Mouse (Mus musculus) frontal cortex, adult 2 months (tissue): Measurements from ENCODE around the gene Gm6583. TPM values are rescaled to one million over a fixed set of nuclear protein-coding genes. Genes with fewer than 3 reads are reported as not detected.

Source experiments
- DNase-seq, 2 experiments: peaks; one replicate each; pipeline ENCODE4 v3.0.0; 2022; ENCODE audit warnings: low spot score in 1 of 2; ENCODE audit errors: extremely low spot score in 1 of 2
- polyA plus RNA-seq: library from polyadenylated mRNA; depleted of rRNA; stranded (reverse); fragments of >200 nt; gene quantifications from 2 replicates; pipeline ENCODE4 v1.2.3, GENCODE M21; 2012; rRNA removed

The Gm6583 gene
- polyA plus RNA-seq = 0.04 TPM in 1 of 2 replicates, not detected in the other

DNA sequence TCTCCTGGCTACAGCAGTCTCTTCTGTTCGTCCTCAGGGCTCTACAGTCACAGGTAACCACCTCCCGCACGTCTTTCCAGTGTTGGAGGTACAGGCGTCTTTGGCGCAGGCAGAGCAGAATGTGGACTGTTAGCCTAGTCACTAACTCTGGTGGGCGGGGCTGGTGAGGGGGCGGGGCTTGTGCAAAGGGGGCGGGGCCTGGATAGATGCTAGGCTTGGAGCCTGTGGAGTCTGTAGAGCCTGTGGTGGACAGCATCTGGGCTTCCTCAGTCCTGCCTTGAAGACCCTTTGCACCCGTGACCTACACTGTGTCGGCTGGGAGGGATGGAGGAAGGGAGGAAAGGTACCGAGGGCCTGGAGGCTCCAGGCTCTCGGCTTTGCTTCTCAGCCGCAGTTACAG, at the start of gene Gm6583:
Gm6583 (minus strand) TSS at position 124 of the 400 bp plus-strand sequence.
- no peak for DNase-seq

DNA sequence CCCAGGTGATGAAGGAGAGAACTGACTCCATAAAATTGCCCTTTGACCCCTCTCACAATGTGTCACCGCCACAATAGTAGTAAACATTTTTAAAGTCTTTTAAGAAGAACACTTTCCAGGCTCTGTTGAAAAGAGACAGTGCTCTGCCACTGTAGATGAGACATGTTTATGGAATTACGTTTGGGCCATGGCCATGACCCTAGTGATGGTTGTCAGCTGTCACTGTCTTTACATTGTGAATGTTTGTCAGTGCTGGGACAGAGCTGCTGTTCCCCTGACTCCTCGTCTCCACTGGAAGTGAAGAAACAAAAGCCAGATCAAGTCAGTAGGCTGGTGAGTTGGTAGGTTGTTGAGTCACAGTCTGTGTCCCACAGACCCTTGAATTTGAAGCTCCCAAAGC, 46.6 kb upstream of the Gm6583 start:
- no peak for DNase-seq

DNA sequence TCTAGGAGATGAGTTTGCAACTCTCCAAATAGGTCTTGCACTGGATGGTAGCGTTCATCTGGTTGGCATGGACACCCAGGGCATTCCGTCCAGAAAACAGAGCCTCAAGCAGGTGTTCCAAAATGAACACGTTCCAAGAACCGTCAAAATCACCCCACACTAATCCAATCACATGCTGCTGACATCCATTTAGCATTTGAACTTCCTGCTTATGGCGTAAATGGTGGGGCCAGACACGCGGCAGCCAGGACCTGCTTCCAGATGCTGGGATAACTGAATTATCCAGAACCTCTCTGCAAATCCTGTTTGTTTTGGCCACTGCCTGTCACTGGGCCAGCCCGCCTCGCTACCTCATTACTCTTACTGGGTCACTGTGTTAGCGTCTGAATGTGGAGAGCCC, 43.5 kb upstream of the Gm6583 start:
- DNase-seq = no peak

DNA sequence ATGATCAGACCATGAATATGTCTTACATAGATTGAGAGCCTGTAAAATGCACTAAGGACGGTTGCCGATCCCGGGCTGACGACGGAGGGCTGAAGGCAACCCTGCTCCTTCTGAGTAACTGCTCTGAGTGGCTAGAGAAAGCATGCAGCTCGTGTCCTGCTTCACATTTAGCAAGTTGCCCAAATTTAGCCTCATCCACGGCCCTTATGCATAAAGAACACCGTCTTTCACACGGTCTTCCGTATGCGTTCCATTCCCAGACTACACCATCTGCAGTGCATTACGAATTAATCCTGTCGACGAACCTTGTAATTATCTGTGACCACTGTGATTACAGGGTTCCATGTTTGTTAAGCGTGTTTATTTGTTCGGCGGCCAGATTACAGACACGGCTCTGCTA, 40.2 kb upstream of the Gm6583 start:
- no peak for DNase-seq

DNA sequence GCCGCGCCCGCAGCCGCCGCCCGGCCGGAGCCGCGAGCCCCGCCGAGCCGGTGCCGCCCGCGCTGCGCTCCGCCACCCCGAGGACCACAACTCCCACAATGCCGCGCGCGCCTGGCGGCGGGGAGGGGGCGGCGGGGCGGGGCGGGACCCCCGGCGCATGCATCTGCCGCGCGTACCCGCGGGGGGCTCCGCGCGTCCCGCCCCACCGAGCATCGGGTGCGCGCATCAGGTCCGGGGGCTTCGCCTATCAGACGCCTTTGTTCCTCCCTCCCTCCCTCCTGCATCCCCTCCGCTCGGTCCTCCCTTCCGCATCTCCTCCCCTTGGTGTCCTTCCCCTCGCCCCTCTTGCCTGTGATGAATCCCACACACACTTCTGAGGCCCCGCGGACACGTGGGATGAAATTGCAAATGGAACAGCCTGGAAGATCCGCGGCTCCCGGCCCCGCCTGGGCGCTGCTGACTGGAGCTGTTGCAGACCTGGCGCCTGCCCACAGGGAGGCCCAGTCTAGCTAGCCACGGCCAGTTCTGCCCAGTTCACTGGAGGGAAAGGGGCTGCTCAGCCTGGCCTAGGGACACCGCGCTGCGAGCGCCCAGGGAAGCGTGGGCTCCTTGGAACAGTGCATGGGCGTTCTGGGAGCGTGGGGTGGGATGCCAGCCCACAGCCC, 39.1 kb upstream of the Gm6583 start, which contains the start of gene Asphd2:
Asphd2 (minus strand) TSS at position 88 of the 665 bp plus-strand sequence.
- DNase-seq = peak; percentile 66 to 85

DNA sequence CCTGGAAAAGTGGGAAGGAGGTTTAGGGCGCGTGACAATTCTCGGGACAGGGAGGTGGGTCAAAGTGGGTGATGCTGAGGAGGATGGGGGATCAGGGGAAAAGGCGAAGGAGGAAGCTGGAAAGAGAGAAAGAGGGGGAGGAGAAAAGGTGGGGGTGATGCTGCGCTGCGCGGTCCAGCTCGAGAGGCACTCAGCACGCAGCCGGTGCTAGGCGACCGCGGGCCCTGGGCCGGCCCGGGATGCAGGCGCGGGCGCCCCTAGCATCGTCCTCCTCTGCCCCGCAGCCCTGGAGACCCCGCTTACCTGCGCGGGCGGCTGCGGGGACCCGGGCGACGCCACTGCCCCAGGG, 38.6 kb upstream of the Gm6583 start:
- DNase-seq = no peak

DNA sequence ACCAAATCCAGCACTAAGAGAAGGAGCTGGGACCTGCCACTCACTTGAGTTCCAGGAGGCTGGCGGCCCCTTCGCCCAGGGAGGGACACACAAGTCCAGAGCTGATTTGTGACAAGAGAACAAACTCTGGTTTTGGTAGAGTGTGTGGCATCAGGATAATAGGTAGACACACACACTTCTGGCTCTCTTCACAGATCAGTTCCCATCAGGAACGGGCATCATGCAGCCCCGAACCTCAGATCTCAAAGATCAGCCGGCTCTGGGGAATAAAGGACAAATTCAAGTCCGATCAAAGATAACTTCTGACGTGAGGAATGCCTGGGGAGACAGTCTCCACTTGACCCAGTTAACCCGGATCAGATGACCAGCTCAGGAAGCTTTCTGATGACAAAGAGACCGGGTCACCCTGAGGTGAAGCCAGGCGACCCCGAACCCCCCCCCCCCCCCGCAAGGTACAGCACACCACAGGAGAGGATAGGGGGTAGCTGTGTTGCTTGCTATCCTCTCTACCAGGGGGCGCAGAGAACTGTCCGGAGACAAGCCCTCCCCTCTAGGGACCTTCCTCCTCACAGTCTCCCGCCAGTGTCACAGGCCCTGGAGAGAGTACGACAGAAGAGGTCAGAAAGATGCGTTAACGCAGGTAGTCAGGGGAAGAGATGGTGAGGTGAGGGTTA, 38.0 kb upstream of the Gm6583 start:
- no peak for DNase-seq

DNA sequence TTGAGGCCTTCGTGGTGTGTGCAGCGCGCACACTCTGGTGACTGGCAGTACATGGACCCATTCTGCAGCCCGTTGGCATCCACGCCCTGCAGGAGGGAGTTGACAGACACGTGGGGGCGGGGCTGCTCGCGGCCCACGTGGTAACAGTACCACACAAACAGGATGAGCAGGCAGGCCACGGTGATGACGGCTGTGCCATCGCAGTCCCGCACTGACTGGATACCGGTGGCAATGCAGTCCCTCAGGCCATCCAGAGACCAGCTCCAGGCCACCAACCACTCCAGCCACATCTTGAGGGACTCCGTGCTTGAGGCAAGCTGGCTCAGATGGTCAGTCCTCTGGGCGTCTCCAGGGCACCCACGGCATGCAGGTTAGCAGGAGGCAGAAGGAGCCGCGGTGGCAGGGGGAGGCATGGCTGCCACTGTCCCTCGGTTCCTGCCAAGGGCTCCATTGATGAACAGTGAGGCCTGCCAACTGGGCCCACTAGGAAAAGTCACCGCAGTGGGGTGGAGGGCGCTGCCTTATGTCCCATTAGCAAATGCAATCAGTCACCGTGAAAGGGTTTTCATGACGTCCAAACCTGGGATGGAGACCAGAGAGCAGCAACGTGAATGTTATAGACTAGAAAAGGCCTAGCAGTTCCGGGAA, 36.0 kb upstream of the Gm6583 start:
- no peak for DNase-seq

DNA sequence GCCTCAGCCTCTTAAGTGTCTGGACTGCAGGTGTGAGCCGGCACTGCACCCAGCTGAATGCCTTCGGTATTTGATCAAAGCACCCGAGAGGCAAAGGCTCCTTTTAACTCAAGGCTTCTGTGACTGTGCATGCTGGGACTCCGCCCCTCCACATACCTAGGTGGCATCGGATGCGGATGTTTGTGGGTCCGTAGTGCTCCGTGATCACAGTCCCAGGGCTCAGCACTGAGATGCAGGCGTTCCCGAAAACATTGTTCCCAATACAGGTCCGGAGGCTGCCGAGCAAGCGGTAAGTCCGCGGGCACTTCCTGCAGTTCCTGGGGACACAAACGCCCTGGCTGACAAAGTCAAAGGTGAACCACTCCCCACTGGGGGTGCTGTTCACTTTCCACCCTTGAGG, 35.2 kb upstream of the Gm6583 start:
- no peak for DNase-seq

DNA sequence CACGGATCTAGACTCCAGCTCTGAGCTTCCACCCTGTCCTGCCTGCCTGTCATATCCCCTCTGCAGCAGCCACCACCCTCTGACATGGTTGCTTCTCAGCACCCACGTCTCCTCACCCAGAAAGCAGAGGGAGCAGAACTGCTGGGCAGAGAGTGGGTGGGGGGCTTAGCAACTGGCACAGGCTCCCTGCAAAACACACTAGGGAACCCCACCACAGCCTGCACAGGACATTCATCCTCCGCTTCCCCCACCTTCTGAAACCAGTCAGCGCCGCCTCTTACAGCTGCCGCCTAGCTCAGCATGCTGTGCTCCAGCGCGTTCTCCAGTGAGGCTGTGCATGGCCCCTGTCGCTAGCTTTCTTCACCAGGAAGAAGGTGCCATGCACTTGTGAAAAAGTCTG, 33.5 kb upstream of the Gm6583 start:
- DNase-seq = peak in 1 of 2 experiments; percentile 63

DNA sequence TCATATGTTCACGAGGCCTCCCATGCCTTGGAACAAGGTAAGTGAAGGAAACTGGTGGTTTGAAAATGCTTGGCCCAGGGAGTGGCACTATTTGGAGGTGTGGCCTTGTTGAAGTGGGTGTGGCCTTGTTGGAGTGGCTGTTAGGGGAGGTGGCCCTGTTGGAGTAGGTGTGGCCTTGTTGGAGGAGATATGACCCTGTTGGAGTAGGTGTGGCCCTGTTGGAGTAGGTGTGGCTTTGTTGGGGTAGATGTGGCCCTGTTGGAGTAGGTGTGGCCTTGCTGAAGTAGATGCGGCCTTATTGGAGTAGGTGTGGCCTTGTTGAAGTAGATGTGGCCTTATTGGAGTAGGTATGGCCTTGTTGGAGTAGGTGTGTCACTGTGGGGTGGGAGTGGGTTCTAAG, 30.1 kb upstream of the Gm6583 start:
- DNase-seq = no peak

DNA sequence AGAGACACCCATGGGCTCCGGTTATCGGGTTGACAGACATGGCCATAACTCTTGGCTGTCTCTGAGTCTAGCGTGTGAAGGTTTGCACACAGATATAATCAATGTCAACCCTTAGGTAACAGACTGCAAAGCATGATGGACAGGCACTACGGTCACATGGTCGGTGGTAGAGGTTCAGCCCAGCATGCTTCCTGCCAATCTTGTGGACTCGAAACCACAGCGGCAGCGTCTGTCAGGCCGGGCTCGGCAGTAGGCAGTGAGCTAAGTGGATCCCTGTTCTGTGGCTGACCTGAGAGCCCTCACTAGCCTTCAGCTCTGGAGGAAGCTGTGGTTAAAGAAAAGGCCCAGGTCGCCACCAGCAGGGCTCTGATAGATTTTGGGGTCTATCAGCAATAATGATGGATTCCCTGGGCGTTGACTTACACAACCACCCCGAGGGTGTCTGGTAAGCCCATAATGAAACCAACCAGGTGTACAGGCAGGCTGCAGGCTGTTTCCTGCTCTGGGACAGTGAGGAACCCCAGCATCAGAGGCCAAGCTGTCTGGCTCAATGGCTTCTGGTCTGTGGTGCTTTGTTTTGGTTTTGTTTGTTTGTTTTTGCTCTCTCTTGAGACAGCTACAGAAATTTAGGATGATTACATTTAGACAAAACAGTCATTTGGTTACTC, 29.1 kb upstream of the Gm6583 start:
- no peak for DNase-seq

DNA sequence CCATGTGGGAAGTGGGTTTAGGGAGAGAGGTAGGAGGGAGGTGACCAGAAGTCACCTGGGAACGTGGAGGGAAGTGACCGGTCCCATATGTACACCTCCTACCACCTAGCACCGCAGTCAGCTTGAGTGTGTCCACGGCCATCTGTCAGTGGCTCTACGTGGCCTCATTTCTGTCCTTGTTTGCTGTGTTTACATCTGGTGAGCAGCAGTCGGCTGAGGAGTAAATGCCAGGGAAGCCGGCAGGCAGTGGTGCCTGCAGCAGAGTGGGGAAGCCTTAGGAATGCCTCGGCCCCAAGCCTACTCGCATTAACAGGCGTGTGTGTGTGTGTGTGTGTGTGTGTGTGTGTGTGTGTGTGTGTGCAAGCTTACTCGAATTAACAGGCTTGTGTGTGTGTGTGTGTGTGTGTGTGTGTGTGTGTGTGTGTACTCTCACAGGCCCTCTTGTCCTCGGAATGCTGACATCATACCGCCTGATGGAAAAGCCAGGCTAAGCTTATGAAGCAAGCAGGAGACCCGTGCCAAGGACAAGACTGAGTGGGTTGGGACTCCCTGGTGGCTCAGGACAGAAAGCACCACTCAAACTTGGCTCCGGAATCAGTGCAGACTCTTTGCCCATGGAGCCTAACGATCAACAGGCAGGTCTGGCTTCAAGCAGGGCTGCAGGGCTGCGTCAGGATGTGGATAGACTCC, 27.0 kb upstream of the Gm6583 start:
- peak; percentile 50 to 68 for DNase-seq

DNA sequence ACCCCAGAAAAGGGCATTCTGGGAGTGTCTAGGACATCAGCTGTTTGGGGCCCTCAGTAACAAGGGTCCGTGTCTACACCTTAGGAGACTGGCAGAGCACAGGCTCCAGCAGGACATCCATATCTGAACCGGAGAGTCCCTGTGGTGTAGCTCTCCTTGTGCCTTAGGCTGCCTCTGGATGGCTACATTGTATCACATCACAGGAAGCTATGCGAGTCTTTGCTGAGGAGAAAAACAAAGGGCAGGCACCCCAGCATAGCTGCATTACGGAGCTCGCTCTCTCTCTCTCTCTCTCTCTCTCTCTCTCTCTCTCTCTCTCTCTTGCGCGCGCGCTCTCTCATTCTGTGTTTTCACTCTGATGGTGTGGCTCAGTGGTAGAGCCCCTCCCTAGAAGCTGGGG, 26.2 kb upstream of the Gm6583 start:
- DNase-seq = no peak

DNA sequence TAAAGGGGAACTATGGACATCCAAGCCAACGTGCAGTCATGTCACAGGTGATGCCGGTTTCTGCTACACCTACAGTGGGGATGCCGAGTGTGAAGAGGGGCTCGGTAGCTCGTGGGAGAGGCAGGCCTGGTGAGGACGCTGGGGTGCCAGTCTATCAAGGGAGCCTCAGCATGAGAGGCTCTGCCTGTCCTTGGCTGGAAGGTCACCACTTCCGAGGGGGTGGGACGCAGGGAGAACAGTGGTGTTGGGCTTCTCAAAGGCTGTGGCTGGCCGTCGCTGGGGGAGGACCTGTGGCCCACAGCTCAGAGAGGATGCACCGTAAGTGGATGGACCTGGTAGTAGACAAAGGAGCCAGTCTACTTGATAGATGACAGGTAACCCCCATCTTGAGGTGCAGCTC, 25.3 kb upstream of the Gm6583 start:
- no peak for DNase-seq

DNA sequence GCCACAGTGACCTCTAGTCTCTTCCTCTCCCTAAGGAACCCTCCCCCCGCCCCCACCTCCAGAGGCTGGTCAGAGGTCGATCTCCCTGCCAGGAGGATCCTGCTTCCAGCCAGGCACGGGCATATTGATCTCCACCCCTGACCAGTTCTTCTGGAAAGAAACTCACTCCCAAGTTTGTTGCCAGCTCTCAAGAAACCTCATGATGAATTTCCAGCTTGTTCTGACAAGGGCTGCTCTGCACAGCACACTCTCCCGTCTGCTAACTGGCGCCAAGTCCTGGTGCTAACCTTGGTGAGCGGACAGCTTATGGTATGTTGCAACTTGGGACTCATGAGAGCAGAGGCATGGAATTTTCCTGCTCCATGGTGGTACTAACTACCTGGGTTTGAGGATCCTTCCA, 22.9 kb upstream of the Gm6583 start:
- DNase-seq = no peak

DNA sequence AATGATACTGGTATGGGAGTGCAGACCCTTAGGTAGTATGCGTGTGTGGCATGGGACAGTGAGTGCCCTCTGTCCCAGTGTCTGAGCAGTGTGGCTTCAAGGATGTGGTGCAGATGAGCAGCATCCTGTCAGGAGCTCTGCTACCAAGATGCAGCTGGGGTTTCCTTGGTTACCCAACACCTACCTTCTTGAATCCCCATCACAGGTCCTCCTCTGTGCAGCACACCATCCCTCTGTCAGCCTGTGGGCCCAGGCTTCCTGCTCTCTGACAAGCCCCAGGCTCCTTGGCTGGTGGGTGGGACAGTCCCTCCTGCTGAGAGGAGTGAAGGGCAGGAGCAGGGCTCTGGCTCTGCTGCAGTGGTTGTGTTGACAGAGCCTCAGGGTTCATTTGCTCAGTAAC, 21.5 kb upstream of the Gm6583 start:
- DNase-seq = no peak

DNA sequence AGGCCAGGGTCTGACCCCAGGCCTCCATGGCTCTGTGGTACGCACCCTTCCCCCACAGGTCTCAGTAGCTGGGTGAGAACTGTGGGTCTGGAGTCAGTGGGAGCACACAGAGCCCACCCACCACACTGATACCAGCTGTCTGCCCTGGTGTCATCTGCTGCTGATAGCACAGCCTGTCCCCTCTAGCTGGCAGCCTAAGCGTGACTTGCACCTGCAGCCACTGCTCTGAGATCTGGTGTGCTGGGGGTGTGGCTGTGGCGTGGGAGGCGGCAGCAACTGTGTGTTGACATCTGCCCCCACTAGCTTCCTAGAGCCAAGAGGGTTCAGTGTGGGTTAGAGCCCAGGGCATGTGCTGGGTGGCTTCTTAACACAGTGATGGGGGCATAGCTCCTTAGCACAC, 20.3 kb upstream of the Gm6583 start:
- DNase-seq = no peak

DNA sequence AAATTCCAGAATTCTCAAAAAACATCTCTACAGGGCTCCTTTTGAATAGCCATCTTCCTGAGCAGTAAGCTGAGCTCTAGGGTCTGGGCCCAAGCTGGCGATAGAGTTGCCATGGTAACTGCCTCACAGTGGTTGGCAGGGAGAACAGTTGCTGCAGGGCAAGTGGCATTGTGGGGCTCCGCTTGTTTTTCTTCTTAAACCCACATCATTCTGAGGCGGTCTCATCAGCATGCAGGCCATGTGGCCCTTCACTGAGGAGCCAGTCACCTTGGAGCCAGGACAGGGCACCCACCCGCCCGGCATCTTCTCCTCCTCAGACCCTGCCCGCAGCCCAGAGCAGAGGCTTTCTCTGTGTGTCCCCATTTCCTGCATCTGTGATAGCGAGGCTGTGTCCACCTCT, 16.1 kb upstream of the Gm6583 start:
- DNase-seq = peak; percentile 79 to 82

DNA sequence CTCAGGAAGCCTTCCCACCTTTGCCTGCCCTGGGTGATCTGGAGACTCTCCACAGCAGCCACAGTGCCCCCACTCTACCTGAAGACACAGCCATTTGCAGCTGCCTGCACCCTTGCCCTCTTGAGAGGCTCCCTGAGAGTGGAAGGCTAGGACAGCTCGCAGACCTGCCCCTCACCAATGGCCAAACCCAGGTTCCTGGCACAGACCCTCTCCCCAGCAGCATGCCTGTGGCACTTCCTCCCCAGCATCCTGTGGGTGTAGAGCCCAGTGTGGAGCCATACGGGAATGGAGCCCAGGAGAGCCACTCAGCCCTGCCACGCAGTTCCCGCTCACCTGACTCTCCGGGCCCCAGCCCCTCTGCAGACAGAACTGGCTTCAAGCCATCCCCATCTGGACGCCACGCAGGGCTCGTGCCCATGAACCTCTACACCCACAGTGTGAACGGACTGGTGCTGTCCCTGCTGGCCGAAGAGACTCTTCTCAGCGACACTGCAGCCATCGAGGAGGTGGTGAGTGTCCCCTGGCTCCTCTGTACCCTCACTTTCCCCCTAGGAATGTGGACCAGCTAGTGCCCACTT, 14.5 kb upstream of the Gm6583 start:
- DNase-seq = no peak

DNA sequence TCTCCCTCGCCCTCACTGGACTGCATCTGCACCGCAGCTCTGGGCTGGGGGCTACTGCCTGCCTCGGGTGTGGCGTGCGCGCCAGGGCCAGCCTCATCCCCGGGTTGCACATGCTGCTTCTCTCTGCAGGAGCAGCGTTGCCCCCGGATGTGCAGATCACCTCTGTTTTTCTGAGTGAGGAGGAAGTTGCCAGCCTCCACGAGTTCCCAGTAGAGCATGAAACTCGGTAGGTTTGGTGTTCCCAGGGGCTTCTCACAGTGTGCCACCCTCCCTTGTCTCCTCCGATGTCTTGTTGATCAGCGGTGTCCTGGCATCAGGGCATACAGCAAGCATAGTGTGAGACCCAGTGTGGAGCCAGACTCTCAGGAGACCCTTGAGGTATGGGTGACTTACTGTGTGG, 13.5 kb upstream of the Gm6583 start:
- DNase-seq = no peak
